Mouse (Mus musculus) lung, postnatal 10 days (tissue): ENCODE results near the gene Syne2.

Experiments used
- DNase-seq: peaks from one replicate; pipeline ENCODE4 v3.0.0; 2021

Gene Syne2

GRCm38 (mm10) chr12:75829616-75830015, 11.7 kb downstream of the Syne2 start:
- DNase-seq: no peak

GRCm38 (mm10) chr12:75833149-75833959, 15.4 kb downstream of the Syne2 start:
- DNase-seq: no peak

- no peak for DNase-seq
Measured at GRCm38 (mm10) chr12:75833960-75834729, 16.2 kb downstream of the Syne2 start.

- peak; percentile 52 for DNase-seq
Measured at GRCm38 (mm10) chr12:75836524-75836962, 18.6 kb downstream of the Syne2 start.

- DNase-seq: no peak
Measured at GRCm38 (mm10) chr12:75837462-75837861, 19.5 kb downstream of the Syne2 start.

- no peak for DNase-seq
Measured at GRCm38 (mm10) chr12:75839083-75839736, 21.3 kb downstream of the Syne2 start.

- DNase-seq: no peak
Measured at GRCm38 (mm10) chr12:75841183-75841582, 23.2 kb downstream of the Syne2 start.

GRCm38 (mm10) chr12:75844311-75844710, 26.4 kb downstream of the Syne2 start:
- DNase-seq: no peak

GRCm38 (mm10) chr12:75845070-75845469, 27.1 kb downstream of the Syne2 start:
- no peak for DNase-seq

- no peak for DNase-seq
Measured at GRCm38 (mm10) chr12:75846513-75846912, 28.6 kb downstream of the Syne2 start.

GRCm38 (mm10) chr12:75850205-75850604, 32.3 kb downstream of the Syne2 start:
- no peak for DNase-seq

GRCm38 (mm10) chr12:75851481-75851880, 33.5 kb downstream of the Syne2 start:
- no peak for DNase-seq

- DNase-seq: no peak
Measured at GRCm38 (mm10) chr12:75852384-75852783, 34.5 kb downstream of the Syne2 start.

GRCm38 (mm10) chr12:75853559-75853958, 35.6 kb downstream of the Syne2 start:
- peak; percentile 76 for DNase-seq

- peak; percentile 47 for DNase-seq
Measured at GRCm38 (mm10) chr12:75855051-75855453, 37.1 kb downstream of the Syne2 start.

GRCm38 (mm10) chr12:75855621-75856020, 37.7 kb downstream of the Syne2 start:
- no peak for DNase-seq

- no peak for DNase-seq
Measured at GRCm38 (mm10) chr12:75856096-75856868, 38.3 kb downstream of the Syne2 start.

GRCm38 (mm10) chr12:75859936-75860335, 42.0 kb downstream of the Syne2 start:
- peak; percentile 65 for DNase-seq

GRCm38 (mm10) chr12:75860843-75861242, 42.9 kb downstream of the Syne2 start:
- no peak for DNase-seq

- DNase-seq: no peak
Measured at GRCm38 (mm10) chr12:75865166-75865565, 47.2 kb downstream of the Syne2 start.

- no peak for DNase-seq
Measured at GRCm38 (mm10) chr12:75866419-75867373, 48.8 kb downstream of the Syne2 start.
